Mouse (Mus musculus): ENCODE measurements around the gene Tcl1b1. TPM values are rescaled to one million over a fixed set of nuclear protein-coding genes. Genes with fewer than 3 reads are reported as not detected.
"Not testable (repeated sequence)": the region's sequence is repeated elsewhere in the genome, so short reads cannot be mapped to it uniquely, and the experiment has no call there.

Gene Tcl1b1
- polyA plus RNA-seq (2012; rRNA removed): not detected in 2 replicates

- no peak for TF ChIP-seq POLR2A (IDR thresholded peaks at IDR 0.05; ENCODE audit: borderline replicate concordance, extremely low read depth, insufficient read depth, insufficient read length, poor library complexity, severe bottlenecking)
- no peak for TF ChIP-seq CTCF (IDR thresholded peaks at IDR 0.05; ENCODE audit: borderline replicate concordance, extremely low read depth, insufficient read depth, insufficient read length)
- no peak for DNase-seq (ENCODE audit: low read depth)
These were observed at the start of gene Tcl1b1 for GRCm38 (mm10) chr12:105159390-105159789. Tcl1b1 (plus strand) TSS chr12:105159690.

GRCm38 (mm10) chr12:105109812-105110211 lies 49.7 kb upstream of the Tcl1b1 start:
- TF ChIP-seq POLR2A (IDR thresholded peaks at IDR 0.05; ENCODE audit: borderline replicate concordance, extremely low read depth, insufficient read depth, insufficient read length, poor library complexity, severe bottlenecking) (no peak), CTCF (IDR thresholded peaks at IDR 0.05; ENCODE audit: borderline replicate concordance, extremely low read depth, insufficient read depth, insufficient read length) (no peak)

GRCm38 (mm10) chr12:105112321-105112988 lies 47.0 kb upstream of the Tcl1b1 start:
- TF ChIP-seq POLR2A (IDR thresholded peaks at IDR 0.05; ENCODE audit: borderline replicate concordance, extremely low read depth, insufficient read depth, insufficient read length, poor library complexity, severe bottlenecking) (no peak), CTCF (IDR thresholded peaks at IDR 0.05; ENCODE audit: borderline replicate concordance, extremely low read depth, insufficient read depth, insufficient read length) (no peak)

More at GRCm38 (mm10) chr12:105109812-105110211, 49.7 kb upstream of the Tcl1b1 start:
- no peak for DNase-seq (ENCODE audit: low read depth)

GRCm38 (mm10) chr12:105116648-105117047 lies 42.8 kb upstream of the Tcl1b1 start:
- TF ChIP-seq POLR2A (IDR thresholded peaks at IDR 0.05; ENCODE audit: borderline replicate concordance, extremely low read depth, insufficient read depth, insufficient read length, poor library complexity, severe bottlenecking): no peak
- TF ChIP-seq CTCF (IDR thresholded peaks at IDR 0.05; ENCODE audit: borderline replicate concordance, extremely low read depth, insufficient read depth, insufficient read length): no peak
- no peak for DNase-seq (ENCODE audit: low read depth)

More at GRCm38 (mm10) chr12:105112321-105112988, 47.0 kb upstream of the Tcl1b1 start:
- peak; percentile 53 for DNase-seq (ENCODE audit: low read depth)

- TF ChIP-seq POLR2A (IDR thresholded peaks at IDR 0.05; ENCODE audit: borderline replicate concordance, extremely low read depth, insufficient read depth, insufficient read length, poor library complexity, severe bottlenecking): no peak
- TF ChIP-seq CTCF (IDR thresholded peaks at IDR 0.05; ENCODE audit: borderline replicate concordance, extremely low read depth, insufficient read depth, insufficient read length): no peak
- DNase-seq (ENCODE audit: low read depth): no peak
These were observed 34.1 kb upstream of the Tcl1b1 start for GRCm38 (mm10) chr12:105125362-105125761.

GRCm38 (mm10) chr12:105126516-105126915 lies 33.0 kb upstream of the Tcl1b1 start:
- no peak for DNase-seq (ENCODE audit: low read depth)
- TF ChIP-seq CTCF (IDR thresholded peaks at IDR 0.05; ENCODE audit: borderline replicate concordance, extremely low read depth, insufficient read depth, insufficient read length): no peak
- no peak for TF ChIP-seq POLR2A (IDR thresholded peaks at IDR 0.05; ENCODE audit: borderline replicate concordance, extremely low read depth, insufficient read depth, insufficient read length, poor library complexity, severe bottlenecking)

- no peak for TF ChIP-seq POLR2A (IDR thresholded peaks at IDR 0.05; ENCODE audit: borderline replicate concordance, extremely low read depth, insufficient read depth, insufficient read length, poor library complexity, severe bottlenecking)
- no peak for TF ChIP-seq CTCF (IDR thresholded peaks at IDR 0.05; ENCODE audit: borderline replicate concordance, extremely low read depth, insufficient read depth, insufficient read length)
- DNase-seq (ENCODE audit: low read depth): no peak
These were observed 31.9 kb upstream of the Tcl1b1 start for GRCm38 (mm10) chr12:105127607-105128006.

GRCm38 (mm10) chr12:105129494-105130205 lies 29.8 kb upstream of the Tcl1b1 start:
- not testable (repeated sequence) for DNase-seq (ENCODE audit: low read depth)

GRCm38 (mm10) chr12:105134167-105134566 lies 25.3 kb upstream of the Tcl1b1 start:
- DNase-seq (ENCODE audit: low read depth): not testable (repeated sequence)

- DNase-seq (ENCODE audit: low read depth): not testable (repeated sequence)
These were observed 24.7 kb upstream of the Tcl1b1 start for GRCm38 (mm10) chr12:105134826-105135225.

- DNase-seq (ENCODE audit: low read depth): not testable (repeated sequence)
These were observed 21.8 kb upstream of the Tcl1b1 start for GRCm38 (mm10) chr12:105137729-105138128.

- DNase-seq (ENCODE audit: low read depth): no peak
- TF ChIP-seq POLR2A (IDR thresholded peaks at IDR 0.05; ENCODE audit: borderline replicate concordance, extremely low read depth, insufficient read depth, insufficient read length, poor library complexity, severe bottlenecking) (no peak), CTCF (IDR thresholded peaks at IDR 0.05; ENCODE audit: borderline replicate concordance, extremely low read depth, insufficient read depth, insufficient read length) (no peak)
These were observed 16.4 kb upstream of the Tcl1b1 start for GRCm38 (mm10) chr12:105143096-105143495.

- DNase-seq (ENCODE audit: low read depth): not testable (repeated sequence)
These were observed 14.6 kb upstream of the Tcl1b1 start for GRCm38 (mm10) chr12:105144928-105145327.

Measured in brain, embryonic 14.5 days (tissue).